8 mouse cellular contexts compared by ENCODE assay signal in the genomic region with DNA sequence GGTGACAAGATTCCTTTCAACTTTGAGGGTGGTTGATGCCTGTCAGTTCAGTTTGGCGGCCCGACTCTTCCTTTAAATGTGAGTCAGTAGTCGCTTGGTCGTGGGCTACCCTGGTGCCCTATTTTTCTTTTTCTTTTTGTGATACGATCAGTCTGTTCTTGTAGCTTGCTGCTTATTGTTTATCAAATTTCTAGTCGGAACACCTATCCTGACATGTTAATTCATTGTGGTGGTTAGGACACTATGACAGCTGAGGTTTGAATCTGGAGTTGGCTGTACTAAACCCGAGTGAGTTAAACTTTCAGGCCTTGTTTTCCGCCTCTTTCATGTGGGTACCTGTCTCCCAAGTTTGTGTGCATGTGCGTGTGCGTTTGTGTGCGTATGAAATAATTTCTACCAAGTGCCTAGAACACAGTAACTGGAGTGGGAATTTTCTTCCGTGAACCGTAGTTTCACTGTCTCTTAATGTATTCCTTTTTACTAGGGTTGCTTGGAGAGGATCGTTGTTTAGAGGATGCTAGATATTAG. TPM values are rescaled to one million over a fixed set of nuclear protein-coding genes. Genes with fewer than 3 reads are reported as not detected.
DNase-seq lines count a peak whose midpoint lies in the region; ATAC-seq and TF ChIP-seq lines count a peak whose summit lies in the region.

No protein-coding gene starts in this region.

- H3K9ac ChIP-seq in heart, embryonic 11.5 days (ENCODE audit: low read depth, low read length): peak overlapping the region; percentile 98
- H3K9ac ChIP-seq in liver, embryonic 11.5 days (ENCODE audit: low read depth, low read length): peak overlapping the region; percentile 93

- H3K4me2 ChIP-seq in heart, embryonic 11.5 days: peak overlapping the region; percentile 86
- H3K4me2 ChIP-seq in liver, embryonic 11.5 days: peak overlapping the region; percentile 85

- H3K27ac ChIP-seq in heart, embryonic 11.5 days (ENCODE audit: low read depth, low read length): peak overlapping the region; percentile 88
- peak overlapping the region; percentile 93 for H3K27ac ChIP-seq in liver, embryonic 11.5 days (ENCODE audit: low read depth, low read length)

- peaks cover 52% of the 10 kb centered on the region for H3K79me3 ChIP-seq in C2C12 (ENCODE audit: low read depth)

- DNase-seq in heart, adult 11 months: no peak
- no peak for DNase-seq in liver, embryonic 11.5 days (ENCODE audit: low spot score)
- no peak for DNase-seq in left cerebral cortex, adult 9 months (ENCODE audit: low spot score in 2 of 2)
- no peak for DNase-seq in layer of hippocampus, postnatal 36 days
- DNase-seq in MN1 (ENCODE audit: low spot score): no peak

- peak overlapping the region; percentile 91 for H3K4me3 ChIP-seq in heart, embryonic 11.5 days (ENCODE audit: low read depth, low read length)
- peak overlapping the region; percentile 95 for H3K4me3 ChIP-seq in C2C12 (ENCODE audit: insufficient read depth, poor library complexity, severe bottlenecking)
- H3K4me3 ChIP-seq in erythroblast, embryonic 14.5 days (replicated peaks): peak overlapping the region; percentile 73
- H3K4me3 ChIP-seq in liver, embryonic 11.5 days (ENCODE audit: low read depth, low read length): peak overlapping the region; percentile 89

- no peaks in the 10 kb centered on the region for H3K27me3 ChIP-seq in heart, embryonic 11.5 days (ENCODE audit: control insufficient read depth, insufficient read depth, low read length)
- no peaks in the 10 kb centered on the region for H3K27me3 ChIP-seq in C2C12 (ENCODE audit: control insufficient read depth, insufficient read depth, insufficient read length)
- H3K27me3 ChIP-seq in erythroblast, embryonic 14.5 days (ENCODE audit: control insufficient read depth): no peaks in the 10 kb centered on the region
- H3K27me3 ChIP-seq in liver, embryonic 11.5 days (replicated peaks; ENCODE audit: control insufficient read depth, insufficient read depth, low read length): no peaks in the 10 kb centered on the region

- no peaks in the 10 kb centered on the region for H3K9me3 ChIP-seq in heart, embryonic 11.5 days (replicated peaks; ENCODE audit: control insufficient read depth, low read length)
- no peaks in the 10 kb centered on the region for H3K9me3 ChIP-seq in erythroblast, embryonic 14.5 days (ENCODE audit: control insufficient read depth, low read length)
- H3K9me3 ChIP-seq in liver, embryonic 11.5 days (ENCODE audit: control insufficient read depth, low read length): no peaks in the 10 kb centered on the region

- H3ac ChIP-seq in C2C12 (ENCODE audit: control insufficient read depth, insufficient read length, low read depth): peak overlapping the region; percentile 99

- ATAC-seq in heart, embryonic 11.5 days (replicated peaks; ENCODE audit: insufficient number of reproducible peaks, low FRiP score, low TSS enrichment): no peak
- no peak; the same call in 1 of the 2 replicates for ATAC-seq in liver, embryonic 11.5 days (replicated peaks; ENCODE audit: low FRiP score)

- no peak for TF ChIP-seq CTCF in C2C12 (IDR thresholded peaks at IDR 0.05; ENCODE audit: control insufficient read depth, insufficient read depth, insufficient read length)

- peaks cover 13% of the 10 kb centered on the region for H3K36me3 ChIP-seq in heart, embryonic 11.5 days (ENCODE audit: control insufficient read depth, insufficient read depth, low read length)
- H3K36me3 ChIP-seq in C2C12 (ENCODE audit: control insufficient read depth, insufficient read depth): peaks cover 34% of the 10 kb centered on the region
- peaks cover 61% of the 10 kb centered on the region for H3K36me3 ChIP-seq in erythroblast, embryonic 14.5 days (ENCODE audit: control insufficient read depth)
- peaks cover 18% of the 10 kb centered on the region for H3K36me3 ChIP-seq in liver, embryonic 11.5 days (ENCODE audit: control insufficient read depth, insufficient read depth, low read length)

- 6% methylated on average over 14 of the region's 14 CpGs for WGBS in heart, embryonic 11.5 days (ENCODE audit: insufficient replicate concordance)
- 5% methylated on average over 14 of the region's 14 CpGs for WGBS in liver, embryonic 11.5 days

- peaks cover 70% of the 10 kb centered on the region for H3K79me2 ChIP-seq in C2C12 (ENCODE audit: control insufficient read depth, insufficient read depth)

- H3K4me1 ChIP-seq in heart, embryonic 11.5 days (ENCODE audit: control insufficient read depth, insufficient read depth, low read length): peaks cover 15% of the 10 kb centered on the region; the same call in 1 of the 2 replicates
- H3K4me1 ChIP-seq in erythroblast, embryonic 14.5 days (ENCODE audit: control insufficient read depth): peaks cover 37% of the 10 kb centered on the region
- peaks cover 18% of the 10 kb centered on the region for H3K4me1 ChIP-seq in liver, embryonic 11.5 days (replicated peaks; ENCODE audit: control insufficient read depth, insufficient read depth, low read length)

TF ChIP-seq in C2C12, 6 proteins besides CTCF, POLR2A, EP300 and RAD21:
- TF ChIP-seq CEBPB (IDR thresholded peaks at IDR 0.05; ENCODE audit: low read depth): no peak

RNA-seq across cellular contexts. Expression of gene Nxf1, which starts 0.7 kb away (rescaled TPM):
- polyA plus RNA-seq in heart, embryonic 11.5 days (2014; fragmentation: Nextera tagmentation; extraction: Ambion mirVana): 126 and 138 TPM in 2 replicates
- 78.5 TPM for polyA plus RNA-seq in C2C12 (2012; fragmentation: generic; extraction: Trizol)
- 2.9 and 3.0 TPM in 2 replicates for polyA plus RNA-seq in erythroblast, embryonic 14.5 days (2012)
- polyA plus RNA-seq in liver, embryonic 11.5 days (2014; fragmentation: Nextera tagmentation; extraction: Ambion mirVana): 197 and 198 TPM in 2 replicates
- 100 to 1,000 TPM in 1 of 2 experiments, 10 to 100 TPM in 1; 99.8 to 119 TPM for total RNA-seq in layer of hippocampus, postnatal 36 days (2021)

RNA-seq across cellular contexts. Expression of gene Tmem223, which starts 13.3 kb away (rescaled TPM):
- polyA plus RNA-seq in heart, embryonic 11.5 days (2014; fragmentation: Nextera tagmentation; extraction: Ambion mirVana): 146 and 150 TPM in 2 replicates
- polyA plus RNA-seq in C2C12 (2012; fragmentation: generic; extraction: Trizol): 58.2 TPM
- polyA plus RNA-seq in erythroblast, embryonic 14.5 days (2012): 4.9 and 5.0 TPM in 2 replicates
- 116 and 123 TPM in 2 replicates for polyA plus RNA-seq in liver, embryonic 11.5 days (2014; fragmentation: Nextera tagmentation; extraction: Ambion mirVana)
- total RNA-seq in layer of hippocampus, postnatal 36 days (2021): 10 to 100 TPM; 79.7 to 86.2 TPM

RNA-seq across cellular contexts. Expression of gene Stx5a, which starts 16.3 kb away (rescaled TPM):
- polyA plus RNA-seq in heart, embryonic 11.5 days (2014; fragmentation: Nextera tagmentation; extraction: Ambion mirVana): 82.2 and 85.1 TPM in 2 replicates
- polyA plus RNA-seq in C2C12 (2012; fragmentation: generic; extraction: Trizol): 32.9 TPM
- 3.3 and 3.6 TPM in 2 replicates for polyA plus RNA-seq in erythroblast, embryonic 14.5 days (2012)
- polyA plus RNA-seq in liver, embryonic 11.5 days (2014; fragmentation: Nextera tagmentation; extraction: Ambion mirVana): 69.5 and 73.1 TPM in 2 replicates
- 10 to 100 TPM; 67.4 to 76.3 TPM for total RNA-seq in layer of hippocampus, postnatal 36 days (2021)

RNA-seq across cellular contexts. Expression of gene Tmem179b, which starts 16.7 kb away (rescaled TPM):
- polyA plus RNA-seq in heart, embryonic 11.5 days (2014; fragmentation: Nextera tagmentation; extraction: Ambion mirVana): 63.9 and 69.9 TPM in 2 replicates
- 28.7 TPM for polyA plus RNA-seq in C2C12 (2012; fragmentation: generic; extraction: Trizol)
- polyA plus RNA-seq in erythroblast, embryonic 14.5 days (2012): 10.3 and 14.4 TPM in 2 replicates
- 116 and 119 TPM in 2 replicates for polyA plus RNA-seq in liver, embryonic 11.5 days (2014; fragmentation: Nextera tagmentation; extraction: Ambion mirVana)
- total RNA-seq in layer of hippocampus, postnatal 36 days (2021): 1 to 10 TPM; 9.4 to 9.9 TPM

RNA-seq across cellular contexts. Expression of gene 1700092M07Rik, which starts 17.0 kb away (rescaled TPM):
- 0.99 and 2.2 TPM in 2 replicates for polyA plus RNA-seq in heart, embryonic 11.5 days (2014; fragmentation: Nextera tagmentation; extraction: Ambion mirVana)
- 1.7 TPM for polyA plus RNA-seq in C2C12 (2012; fragmentation: generic; extraction: Trizol)
- polyA plus RNA-seq in erythroblast, embryonic 14.5 days (2012): not detected in 2 replicates
- 1.7 and 2.0 TPM in 2 replicates for polyA plus RNA-seq in liver, embryonic 11.5 days (2014; fragmentation: Nextera tagmentation; extraction: Ambion mirVana)
- total RNA-seq in layer of hippocampus, postnatal 36 days (2021): 1 to 10 TPM; 1.3 to 1.4 TPM

Comparison
In these comparisons a context has a peak if more than half of its experiments do, and no peak if none do; other contexts are left out.
1. RNA of gene Nxf1, which starts 0.7 kb away (polyA plus RNA-seq): 197 to 198 TPM in liver, embryonic 11.5 days, 126 to 138 TPM in heart, embryonic 11.5 days and 78.5 TPM in C2C12 (single experiment); 2.9 to 3.0 TPM in erythroblast, embryonic 14.5 days; every median in the first group is over 10 times any median in the second.
2. Peak in every context shown above with its lines, with median percentiles within 50 percentile points of each other: H3K4me3 ChIP-seq.